Mouse (Mus musculus): ENCODE measurements around the gene Pamr1. TPM values are rescaled to one million over a fixed set of nuclear protein-coding genes. Genes with fewer than 3 reads are reported as not detected.

Gene Pamr1
- total RNA-seq, 2 experiments from 2014 or later = 7.0 to 8.5 TPM

DNA sequence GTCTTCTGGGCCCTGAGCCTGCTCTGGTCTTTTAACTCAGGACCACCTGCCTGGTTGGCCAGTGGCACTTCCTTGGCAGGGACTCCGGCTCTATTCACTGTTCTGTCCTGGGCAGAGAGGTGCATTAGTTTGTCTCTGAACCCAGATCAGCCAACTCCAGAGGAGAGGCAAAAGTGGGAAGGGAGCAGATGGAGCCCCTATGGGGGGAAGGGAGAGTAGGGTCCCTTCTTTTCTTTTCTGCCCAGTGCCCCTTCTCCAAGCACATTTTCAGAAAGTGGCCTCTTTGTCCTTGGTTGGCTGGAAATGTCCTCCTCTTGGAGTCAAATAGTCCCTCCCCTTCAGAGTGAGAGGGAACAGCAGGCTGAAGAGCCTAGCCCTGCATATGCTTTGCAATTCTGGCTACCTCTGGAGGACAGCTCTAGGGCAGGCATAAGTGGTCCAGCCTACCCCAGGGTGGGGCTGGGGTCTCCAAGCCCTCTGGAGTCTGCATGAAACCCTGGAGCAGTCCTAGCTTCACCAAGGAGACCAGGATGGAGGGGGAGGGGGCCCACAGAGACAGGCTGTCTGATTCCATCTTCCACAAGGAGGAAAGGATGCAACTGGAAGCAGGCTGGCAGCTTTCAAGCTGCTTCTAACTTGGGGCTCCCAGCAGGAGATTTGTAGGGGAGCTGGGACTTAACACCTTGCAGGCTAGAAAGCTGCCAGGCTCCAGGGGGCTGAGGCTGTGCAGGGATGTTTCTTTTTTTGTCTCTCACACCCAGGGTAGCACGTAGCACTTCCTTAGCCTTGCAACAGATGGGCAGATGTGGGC is 49.3 kb downstream of the Pamr1 start:
- peak; percentile 19 to 37 for DNase-seq (ENCODE audit: low spot score in 2 of 2)

DNA sequence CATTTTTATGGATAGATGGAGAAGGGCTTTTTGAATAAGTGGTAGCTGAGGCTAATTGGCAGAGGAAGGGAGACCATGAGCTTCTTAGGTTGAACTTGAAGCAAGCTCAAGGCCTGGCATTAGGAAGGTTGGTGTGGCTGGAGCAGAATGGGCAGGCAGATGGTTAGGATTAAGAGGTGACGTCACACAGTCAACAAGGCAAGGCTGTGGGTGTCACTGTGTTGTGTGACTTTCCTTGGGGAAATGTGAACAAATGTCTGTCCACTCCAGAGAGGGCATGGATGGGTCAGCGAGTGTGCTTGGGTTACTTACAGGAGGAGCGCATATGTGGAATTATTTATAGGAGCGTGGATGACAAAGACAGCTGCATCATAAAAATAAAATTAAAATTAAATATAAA is 50.7 kb downstream of the Pamr1 start:
- DNase-seq (ENCODE audit: low spot score in 2 of 2) = no peak

DNA sequence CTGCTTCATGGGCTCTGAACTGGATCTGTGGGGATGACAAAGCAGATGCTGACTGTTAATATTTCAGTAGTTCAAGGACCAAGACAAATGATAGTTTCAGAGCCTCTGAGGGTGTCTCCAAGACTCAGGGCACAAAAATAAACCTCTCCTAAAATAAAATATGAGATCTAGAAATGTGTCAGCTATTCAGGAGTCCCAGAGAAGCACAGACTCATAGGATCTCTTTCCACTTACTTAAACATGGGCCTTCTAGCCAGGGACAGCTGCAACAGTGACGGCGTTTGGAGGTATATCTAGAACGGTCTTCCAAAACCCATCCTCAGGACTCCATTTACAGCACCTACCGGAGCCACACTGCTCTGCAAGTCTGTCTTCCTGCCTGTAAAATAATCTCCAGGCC is 60.7 kb downstream of the Pamr1 start:
- DNase-seq (ENCODE audit: low spot score in 2 of 2) = no peak

- no peak for DNase-seq (ENCODE audit: low spot score in 2 of 2)
Measured at GRCm38 (mm10) chr2:102616637-102617036, 66.8 kb downstream of the Pamr1 start.

- peak in 1 of 2 experiments; percentile 48 for DNase-seq (ENCODE audit: low spot score in 2 of 2)
Measured at GRCm38 (mm10) chr2:102620744-102621429, 71.1 kb downstream of the Pamr1 start.

- DNase-seq (ENCODE audit: low spot score in 2 of 2) = no peak
Measured at GRCm38 (mm10) chr2:102622176-102622575, 72.4 kb downstream of the Pamr1 start.

DNA sequence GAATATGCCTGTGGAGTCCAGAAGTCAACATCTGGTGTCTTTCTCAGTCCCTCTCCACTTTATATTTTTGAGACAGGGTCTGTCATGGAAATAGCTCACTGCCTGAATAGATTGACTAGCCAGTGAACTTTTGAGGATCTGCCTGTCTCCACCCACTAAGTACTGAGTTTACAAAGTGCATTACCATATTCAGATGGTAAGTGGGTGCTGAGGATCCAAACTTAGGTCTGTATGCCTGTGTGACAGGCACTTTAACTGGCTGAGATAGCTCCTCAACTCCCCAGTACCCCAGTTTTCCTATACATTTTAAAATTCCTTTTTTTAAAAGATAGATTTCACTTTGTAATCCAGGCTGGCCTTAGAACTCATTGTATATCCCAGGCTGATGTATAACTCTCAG is 73.1 kb downstream of the Pamr1 start:
- DNase-seq (ENCODE audit: low spot score in 2 of 2) = no peak

GRCm38 (mm10) chr2:102624538-102624937 is 74.7 kb downstream of the Pamr1 start:
- peak in 1 of 2 experiments; percentile 29 for DNase-seq (ENCODE audit: low spot score in 2 of 2)

- no peak for DNase-seq (ENCODE audit: low spot score in 2 of 2)
Measured at GRCm38 (mm10) chr2:102632361-102632760, 82.5 kb downstream of the Pamr1 start.

GRCm38 (mm10) chr2:102634010-102634409 is 84.2 kb downstream of the Pamr1 start:
- DNase-seq (ENCODE audit: low spot score in 2 of 2) = no peak

GRCm38 (mm10) chr2:102635523-102636060 is 85.8 kb downstream of the Pamr1 start:
- DNase-seq (ENCODE audit: low spot score in 2 of 2) = no peak

GRCm38 (mm10) chr2:102636116-102636600 is 86.3 kb downstream of the Pamr1 start:
- DNase-seq (ENCODE audit: low spot score in 2 of 2) = peak in 1 of 2 experiments; percentile 47

GRCm38 (mm10) chr2:102638140-102638539 is 88.3 kb downstream of the Pamr1 start:
- DNase-seq (ENCODE audit: low spot score in 2 of 2) = no peak

DNA sequence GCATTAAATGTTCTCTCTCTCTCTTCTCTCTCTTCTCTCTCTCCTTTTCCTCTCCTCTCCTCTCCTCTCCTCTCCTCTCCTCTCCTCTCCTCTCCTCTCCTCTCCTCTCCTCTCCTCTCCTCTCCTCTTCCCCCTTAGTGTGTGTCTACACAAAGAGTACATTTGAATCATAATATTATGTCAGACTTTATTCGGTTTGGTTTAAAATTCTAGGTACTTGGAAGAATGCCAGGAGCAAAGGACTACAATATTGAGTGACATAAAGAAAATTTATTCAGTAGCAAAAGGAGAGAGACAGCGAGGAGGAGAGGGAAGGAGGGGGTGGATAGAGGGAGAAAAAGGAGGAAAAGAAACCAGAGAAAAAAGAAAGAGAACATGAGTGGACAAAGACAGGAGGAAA is 88.9 kb downstream of the Pamr1 start:
- no peak for DNase-seq (ENCODE audit: low spot score in 2 of 2)

DNA sequence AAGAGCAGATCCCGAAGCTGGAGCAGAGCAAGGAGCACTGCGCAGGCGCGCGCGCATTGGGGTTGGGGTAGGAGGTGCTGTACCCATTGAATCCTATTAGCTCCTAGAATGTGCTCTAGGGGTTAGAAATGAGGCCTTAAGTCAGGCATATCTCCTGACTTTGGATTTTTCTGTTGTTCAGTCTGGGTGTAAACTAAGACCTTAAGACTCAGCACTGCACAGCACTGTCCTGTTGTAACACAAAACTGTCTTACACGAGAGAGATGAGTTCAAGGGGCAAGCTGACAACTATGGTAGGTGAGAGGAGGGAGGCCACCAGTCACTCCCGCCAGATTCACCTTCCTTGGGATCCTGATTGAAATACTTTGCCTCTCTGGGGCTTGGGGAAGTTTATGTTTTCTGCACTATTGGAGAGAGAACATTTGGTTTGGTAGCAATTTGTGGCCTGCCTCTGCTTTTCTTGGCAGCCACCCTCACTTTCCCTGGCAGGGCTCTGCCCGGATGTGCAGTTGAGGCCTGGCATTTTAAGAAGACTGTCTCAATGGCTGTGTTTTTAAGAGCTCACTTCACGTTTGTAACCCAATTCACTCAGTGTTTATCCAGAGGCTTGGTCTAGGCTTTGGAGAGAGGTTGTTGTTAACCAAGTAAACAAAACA is 99.2 kb downstream of the Pamr1 start:
- peak; percentile 52 to 76 for DNase-seq (ENCODE audit: low spot score in 2 of 2)

GRCm38 (mm10) chr2:102650322-102650721 is 100.5 kb downstream of the Pamr1 start:
- DNase-seq (ENCODE audit: low spot score in 2 of 2) = no peak

GRCm38 (mm10) chr2:102655966-102656725 is 106.3 kb downstream of the Pamr1 start:
- DNase-seq (ENCODE audit: low spot score in 2 of 2) = no peak

- DNase-seq (ENCODE audit: low spot score in 2 of 2) = peak; percentile 51 to 70
Measured at GRCm38 (mm10) chr2:102657726-102658125, 107.9 kb downstream of the Pamr1 start.

DNA sequence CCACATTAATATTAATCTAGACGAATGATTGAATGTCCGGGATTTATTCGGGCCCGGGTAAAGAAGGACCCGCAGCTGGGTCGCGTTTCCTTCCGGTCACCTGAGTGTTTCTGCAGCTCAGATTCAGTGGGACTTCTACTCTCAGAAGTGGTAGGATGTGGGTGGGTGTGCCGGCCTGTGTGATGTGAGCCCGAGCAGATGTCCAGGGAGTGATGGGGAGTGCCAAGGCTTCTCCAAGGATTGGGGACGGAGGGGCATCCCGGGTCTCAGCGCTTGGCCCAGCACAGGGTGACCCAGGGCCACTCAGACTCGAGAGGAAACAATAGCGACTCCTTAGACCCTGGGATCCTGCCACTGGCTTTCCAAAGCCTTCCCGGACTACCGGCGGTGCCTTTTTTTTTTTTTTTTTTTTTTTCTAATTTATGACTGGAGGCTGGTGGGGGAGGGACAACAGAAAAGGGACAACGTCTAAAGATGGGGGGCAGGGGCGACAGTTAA is 108.4 kb downstream of the Pamr1 start, which contains the start of gene Slc1a2:
Slc1a2 (plus strand) TSS at position 497 of the 498 bp plus-strand sequence.
- peak; percentile 55 to 66 for DNase-seq (ENCODE audit: low spot score in 2 of 2)
